Mouse (Mus musculus): Measurements from ENCODE around the gene Slc12a1.

DNA sequence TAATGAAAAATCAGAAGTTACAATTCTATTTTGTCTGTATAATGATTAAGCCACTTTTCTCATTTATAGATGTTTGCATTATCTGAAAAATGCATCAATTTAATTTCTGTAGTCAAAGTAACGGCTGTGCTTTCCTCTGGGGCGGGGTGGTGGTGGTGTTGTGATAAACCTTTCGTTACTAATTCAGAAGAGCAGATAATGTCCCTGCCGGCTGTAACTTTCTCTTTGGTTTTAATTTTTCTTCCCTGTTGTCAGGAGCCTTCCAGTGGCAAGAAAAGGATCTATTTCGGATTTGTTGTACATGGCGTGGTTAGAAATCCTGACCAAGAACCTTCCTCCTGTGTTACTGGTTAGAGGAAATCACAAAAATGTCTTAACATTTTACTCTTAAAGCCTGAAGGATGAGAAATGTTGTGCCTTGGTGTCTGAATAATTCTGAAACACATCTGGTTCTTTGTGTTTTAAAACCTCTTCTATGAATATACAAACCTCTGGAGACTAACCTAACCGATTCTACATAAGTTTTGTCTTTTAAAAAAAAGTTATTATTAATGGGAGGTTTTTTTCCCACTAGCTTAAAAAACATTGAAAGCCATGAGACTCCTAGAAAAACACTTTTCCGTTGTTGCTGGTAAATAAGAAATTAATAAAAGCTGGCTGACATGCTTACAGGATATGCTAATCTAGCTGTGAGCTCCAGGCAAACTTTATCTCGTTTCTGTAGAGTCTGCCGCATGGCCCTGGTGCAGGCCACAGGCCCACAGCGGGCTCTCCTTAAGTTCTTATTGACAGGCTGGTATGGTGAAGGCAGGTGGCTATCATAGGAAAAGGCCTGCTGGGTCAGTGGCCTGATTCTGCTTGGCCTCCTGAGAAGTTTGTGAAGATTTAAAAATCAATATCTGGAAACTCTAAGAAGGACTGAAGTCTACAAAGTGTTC, 76.4 kb downstream of the Slc12a1 start:
- TF ChIP-seq E2F4 (IDR thresholded peaks at IDR 0.05; ENCODE audit: insufficient read depth): no peak
- no peak for TF ChIP-seq POLR2A (IDR thresholded peaks at IDR 0.05; ENCODE audit: insufficient read length, low read depth)
- no peak for TF ChIP-seq TCF12 (IDR thresholded peaks at IDR 0.05; ENCODE audit: insufficient read depth, poor library complexity, severe bottlenecking)
- no peak for TF ChIP-seq CEBPB (IDR thresholded peaks at IDR 0.05; ENCODE audit: insufficient read depth, poor library complexity, severe bottlenecking)
- TF ChIP-seq TCF3 (IDR thresholded peaks at IDR 0.05; ENCODE audit: insufficient read length, low read depth): no peak
- no peak for TF ChIP-seq MYOG (IDR thresholded peaks at IDR 0.05; ENCODE audit: control insufficient read depth in 1 of 3, insufficient read depth in 1 of 3, insufficient read length in 2 of 3, low read depth in 2 of 3)
